Mouse (Mus musculus) stomach, embryonic 15.5 days (tissue): Measurements from ENCODE around the gene Gstm6. TPM values are rescaled to one million over a fixed set of nuclear protein-coding genes. Genes with fewer than 3 reads are reported as not detected.
A peak's percentile ranks its signal among the peaks of the same experiment; 100 is the strongest.
"Not testable (repeated sequence)": the region's sequence is repeated elsewhere in the genome, so short reads cannot be mapped to it uniquely, and the experiment has no call there.

Source experiments
- ATAC-seq: fragments of 200-750 bp; cut with Nextera tagmentation; 2 replicates; pipeline ENCODE4 v1.8.0; 2017; ENCODE audit warnings: low read depth, moderate number of reproducible peaks, moderate TSS enrichment; ENCODE audit not compliant: insufficient read depth, low FRiP score
- H3K27ac ChIP-seq: fragments of 300-500 bp; sonication (generic); 2 replicates; pipeline ENCODE4 v1.5.1; 2015; ENCODE audit warnings: mild to moderate bottlenecking, inconsistent platforms
- H3K27me3 ChIP-seq: fragments of 300-500 bp; sonication (generic); replicated peaks from 2 replicates; pipeline ENCODE4 v1.6.1; 2015; ENCODE audit warnings: inconsistent platforms
- H3K36me3 ChIP-seq: fragments of 300-500 bp; sonication (generic); 2 replicates; pipeline ENCODE4 v1.6.1; 2015; ENCODE audit warnings: inconsistent platforms
- H3K4me1 ChIP-seq: fragments of 300-500 bp; sonication (generic); 2 replicates; pipeline ENCODE4 v1.6.1; 2015; ENCODE audit warnings: inconsistent platforms
- H3K4me2 ChIP-seq: fragments of 300-500 bp; sonication (generic); 2 replicates; pipeline ENCODE4 v1.6.1; 2015; ENCODE audit warnings: mild to moderate bottlenecking, inconsistent platforms
- H3K4me3 ChIP-seq: fragments of 300-500 bp; sonication (generic); replicated peaks from 2 replicates; pipeline ENCODE4 v1.5.1; 2015; ENCODE audit warnings: inconsistent platforms
- H3K9ac ChIP-seq: fragments of 300-500 bp; sonication (generic); 2 replicates; pipeline ENCODE4 v1.6.1; 2015; ENCODE audit warnings: inconsistent platforms
- H3K9me3 ChIP-seq: fragments of 300-500 bp; sonication (generic); 2 replicates; pipeline ENCODE4 v1.6.1; 2016; ENCODE audit warnings: inconsistent platforms
- WGBS: fragments of 180-500 bp; shearing (Covaris S2); methylation state at CpG from one replicate; pipeline ENCODE4 v1.1.7; 2015; 5-methylcytosine and 5-hydroxymethylcytosine counted together
- polyA plus RNA-seq: library from polyadenylated mRNA; unstranded; fragments of >200 nt; fragmentation: Nextera tagmentation; extraction: Ambion mirVana; gene quantifications from 2 replicates; pipeline ENCODE4 v1.2.1, GENCODE M21; 2015

Gstm6 gene
- polyA plus RNA-seq, 1 experiment from 2014 or later = 9.3 TPM

GRCm38 (mm10) chr3:107917783-107918408, 25.7 kb downstream of the Gstm6 start:
- Histone ChIP-seq H3K4me1 (no peaks in the 10 kb centered on the region), H3K27ac (no peak overlapping the region), H3K4me3 (no peak overlapping the region), H3K9ac (no peak overlapping the region), H3K27me3 (no peaks in the 10 kb centered on the region), H3K4me2 (no peak overlapping the region), H3K36me3 (no peaks in the 10 kb centered on the region), H3K9me3 (no peaks in the 10 kb centered on the region)
- 53% methylated on average over 7 of the region's 7 CpGs for WGBS
- no peak; the same call in 1 of the 2 replicates for ATAC-seq

GRCm38 (mm10) chr3:107917097-107917496, 26.5 kb downstream of the Gstm6 start:
- Histone ChIP-seq H3K36me3 (no peaks in the 10 kb centered on the region), H3K9ac (no peak overlapping the region), H3K9me3 (no peaks in the 10 kb centered on the region), H3K27me3 (no peaks in the 10 kb centered on the region), H3K4me2 (no peak overlapping the region), H3K27ac (no peak overlapping the region), H3K4me3 (no peak overlapping the region), H3K4me1 (no peaks in the 10 kb centered on the region)
- ATAC-seq = no peak
- 75% methylated on average over 3 of the region's 3 CpGs for WGBS

- 66% methylated on average over 15 of the region's 15 CpGs for WGBS
- no peak overlapping the region for H3K27ac ChIP-seq
- H3K9me3 ChIP-seq = no peaks in the 10 kb centered on the region
- H3K4me3 ChIP-seq = no peak overlapping the region
- no peak overlapping the region for H3K9ac ChIP-seq
- H3K27me3 ChIP-seq = no peaks in the 10 kb centered on the region
- H3K4me2 ChIP-seq = no peak overlapping the region
- no peaks in the 10 kb centered on the region for H3K4me1 ChIP-seq
- ATAC-seq = no peak
- no peaks in the 10 kb centered on the region for H3K36me3 ChIP-seq
These were observed 26.9 kb downstream of the Gstm6 start for GRCm38 (mm10) chr3:107916674-107917073.

- 62% methylated on average over 6 of the region's 6 CpGs for WGBS
- Histone ChIP-seq H3K27me3 (no peaks in the 10 kb centered on the region), H3K27ac (no peak overlapping the region), H3K36me3 (no peaks in the 10 kb centered on the region), H3K4me2 (no peak overlapping the region), H3K9ac (no peak overlapping the region), H3K4me3 (no peak overlapping the region), H3K4me1 (0 out of 2 replicates have a peak, but pooled peaks cover 8% of the 10 kb centered on the region), H3K9me3 (no peaks in the 10 kb centered on the region)
- ATAC-seq = no peak
These were observed 37.6 kb downstream of the Gstm6 start for GRCm38 (mm10) chr3:107905942-107906341.

- Histone ChIP-seq H3K36me3 (0 out of 2 replicates have a peak, but pooled peaks cover 5% of the 10 kb centered on the region), H3K27ac (0 out of 2 replicates have a peak overlapping the region, but pooled peaks have one; percentile 7), H3K4me3 (no peak overlapping the region), H3K4me1 (peaks cover 5% of the 10 kb centered on the region; the same call in 1 of the 2 replicates), H3K4me2 (no peak overlapping the region), H3K9me3 (no peaks in the 10 kb centered on the region), H3K9ac (no peak overlapping the region), H3K27me3 (no peaks in the 10 kb centered on the region)
- 58% methylated on average over 11 of the region's 11 CpGs for WGBS
- no peak for ATAC-seq
These were observed 42.4 kb downstream of the Gstm6 start for GRCm38 (mm10) chr3:107900955-107901673.

- H3K4me2 ChIP-seq = no peak overlapping the region
- no peaks in the 10 kb centered on the region for H3K27me3 ChIP-seq
- no peak overlapping the region for H3K9ac ChIP-seq
- ATAC-seq = no peak
- H3K4me1 ChIP-seq = peaks cover 8% of the 10 kb centered on the region; the same call in 1 of the 2 replicates
- no peak overlapping the region for H3K4me3 ChIP-seq
- no peak overlapping the region for H3K27ac ChIP-seq
- H3K36me3 ChIP-seq = 0 out of 2 replicates have a peak, but pooled peaks cover 5% of the 10 kb centered on the region
- 90% methylated on average over 13 of the region's 13 CpGs for WGBS
- no peaks in the 10 kb centered on the region for H3K9me3 ChIP-seq
These were observed 44.9 kb downstream of the Gstm6 start for GRCm38 (mm10) chr3:107898691-107899090.

GRCm38 (mm10) chr3:107895720-107896569, 47.6 kb downstream of the Gstm6 start, which contains the start of gene Gstm5:
Gene Gstm5 (plus strand): TSS chr3:107895821.
- peak within 1 kb of the TSS; percentile 70 for H3K4me3 ChIP-seq
- ATAC-seq = peak; percentile 96
- peak within 1 kb of the TSS; percentile 66 for H3K9ac ChIP-seq
- WGBS = 5% methylated on average over 40 of the region's 40 CpGs
- H3K27me3 ChIP-seq = no peaks in the 10 kb centered on the region
- 0 out of 2 replicates have a peak, but pooled peaks cover 6% of the 10 kb centered on the region for H3K36me3 ChIP-seq
- peak within 1 kb of the TSS; percentile 88 for H3K4me2 ChIP-seq
- peak within 1 kb of the TSS; percentile 72 for H3K27ac ChIP-seq
- H3K4me1 ChIP-seq = peaks cover 8% of the 10 kb centered on the region; the same call in 1 of the 2 replicates
- no peaks in the 10 kb centered on the region for H3K9me3 ChIP-seq

- Histone ChIP-seq H3K36me3 (0 out of 2 replicates have a peak, but pooled peaks cover 6% of the 10 kb centered on the region), H3K9ac (peak overlapping the region; percentile 11; the same call in 1 of the 2 replicates), H3K4me3 (peak overlapping the region; percentile 70), H3K9me3 (no peaks in the 10 kb centered on the region), H3K4me1 (peaks cover 8% of the 10 kb centered on the region; the same call in 1 of the 2 replicates), H3K4me2 (peak overlapping the region; percentile 88), H3K27ac (no peak overlapping the region), H3K27me3 (no peaks in the 10 kb centered on the region)
- no peak for ATAC-seq
- WGBS = 5% methylated on average over 6 of the region's 6 CpGs
These were observed 48.3 kb downstream of the Gstm6 start for GRCm38 (mm10) chr3:107895194-107895719.

- H3K4me1 ChIP-seq = not testable (repeated sequence)
These were observed 54.3 kb downstream of the Gstm6 start for GRCm38 (mm10) chr3:107889236-107889635.

More at GRCm38 (mm10) chr3:107889236-107889635, 54.3 kb downstream of the Gstm6 start:
- not testable (repeated sequence) for H3K27me3 ChIP-seq, H3K9me3 ChIP-seq, H3K4me2 ChIP-seq, H3K4me3 ChIP-seq, H3K27ac ChIP-seq, H3K36me3 ChIP-seq, ATAC-seq, H3K9ac ChIP-seq
- WGBS = 75% methylated on average over 2 of the region's 2 CpGs
